Mouse (Mus musculus): Measurements from ENCODE around the gene Hoxc12. TPM values are rescaled to one million over a fixed set of nuclear protein-coding genes. Genes with fewer than 3 reads are reported as not detected.

The Hoxc12 gene
- polyA plus RNA-seq, 1 experiment from 2014 or later = not detected

- Histone ChIP-seq H3K27me3 (ENCODE audit: control insufficient read depth, insufficient read depth, low read length) (peaks cover 99% of the 10 kb centered on the region), H3K4me1 (ENCODE audit: control insufficient read depth in 2 of 2, insufficient read depth in 2 of 2, low read length in 2 of 2) (no peaks in the 10 kb centered on the region), H3K4me2 (ENCODE audit: low read length) (no peak overlapping the region), H3K4me3 (ENCODE audit: control insufficient read depth in 1 of 2, insufficient read depth in 1 of 2, low read depth in 1 of 2, low read length in 2 of 2) (no peak overlapping the region), H3K9ac (ENCODE audit: low read length) (no peak overlapping the region), H3K27ac (replicated peaks in 1 of 2; ENCODE audit: control insufficient read depth in 1 of 2, insufficient read depth in 1 of 2, low read depth in 2 of 2, low read length in 2 of 2) (no peak overlapping the region), H3K36me3 (ENCODE audit: control insufficient read depth, insufficient read depth, low read length) (no peaks in the 10 kb centered on the region), H3K9me3 (ENCODE audit: control insufficient read depth, low read length) (no peaks in the 10 kb centered on the region)
- no peak for ATAC-seq (ENCODE audit: insufficient number of reproducible peaks, insufficient read depth, low FRiP score, low read depth)
- 23% methylated on average over 5 of the region's 5 CpGs for WGBS
Measured at GRCm38 (mm10) chr15:102988078-102988477, 51.5 kb downstream of the Hoxc12 start.

Small RNA genes lying within 50 kb of the gene (microRNA-seq; reads per million reads assigned to microRNA genes)
- not detected for gene Mir196a-2

Other genes starting within 250 kb of the Hoxc12 start
- 66.2 and 66.5 TPM in 2 replicates for gene Calcoco1, start 214.6 kb upstream of the Hoxc12 start, polyA plus RNA-seq (2014; fragmentation: Nextera tagmentation; extraction: Ambion mirVana)
- not detected in 2 replicates for gene Hoxc13, start 15.7 kb upstream of the Hoxc12 start, polyA plus RNA-seq (2014; fragmentation: Nextera tagmentation; extraction: Ambion mirVana)
- gene Hoxc11, start 17.7 kb downstream of the Hoxc12 start, polyA plus RNA-seq (2014; fragmentation: Nextera tagmentation; extraction: Ambion mirVana) = not detected in 2 replicates
- gene Hoxc10, start 30.0 kb downstream of the Hoxc12 start, polyA plus RNA-seq (2014; fragmentation: Nextera tagmentation; extraction: Ambion mirVana) = not detected in 2 replicates
- 0.07 TPM in 1 of 2 replicates, not detected in the other for gene Hoxc5, start 30.7 kb downstream of the Hoxc12 start, polyA plus RNA-seq (2014; fragmentation: Nextera tagmentation; extraction: Ambion mirVana)
- not detected in 2 replicates for gene Hoxc9, start 39.7 kb downstream of the Hoxc12 start, polyA plus RNA-seq (2014; fragmentation: Nextera tagmentation; extraction: Ambion mirVana)
- gene Hoxc8, start 53.9 kb downstream of the Hoxc12 start, polyA plus RNA-seq (2014; fragmentation: Nextera tagmentation; extraction: Ambion mirVana) = not detected in 2 replicates
- 0.15 and 0.22 TPM in 2 replicates for gene Hoxc6, start 61.5 kb downstream of the Hoxc12 start, polyA plus RNA-seq (2014; fragmentation: Nextera tagmentation; extraction: Ambion mirVana)
- gene Hoxc4, start 82.2 kb downstream of the Hoxc12 start, polyA plus RNA-seq (2014; fragmentation: Nextera tagmentation; extraction: Ambion mirVana) = 0.30 TPM in 1 of 2 replicates, not detected in the other
- 17.8 and 18.6 TPM in 2 replicates for gene Smug1, start 230.3 kb downstream of the Hoxc12 start, polyA plus RNA-seq (2014; fragmentation: Nextera tagmentation; extraction: Ambion mirVana)

All from heart, embryonic 14.5 days (tissue).